Mouse (Mus musculus) ES-Bruce4 (cell line): ENCODE measurements at regions not wholly inside any gene's neighbourhood (a gene's known extent, or its start where the extent isn't known, plus 50 kb on each side); places are given as distances from the start of the nearest gene placed in this dataset.

Experiments used
- H3K27ac ChIP-seq: 2 replicates; pipeline ENCODE4 v1.5.1; 2012; ENCODE audit warnings: low read length, inconsistent platforms; ENCODE audit not compliant: insufficient read depth
- H3K27me3 ChIP-seq: 2 replicates; pipeline ENCODE4 v1.6.1; 2012; ENCODE audit warnings: mild to moderate bottlenecking, low read length, inconsistent platforms; ENCODE audit not compliant: control insufficient read depth, poor library complexity, insufficient read depth, severe bottlenecking
- H3K36me3 ChIP-seq: 2 replicates; pipeline ENCODE4 v1.6.1; 2012; ENCODE audit warnings: inconsistent platforms, mild to moderate bottlenecking, low read length, moderate library complexity; ENCODE audit not compliant: control insufficient read depth, poor library complexity, insufficient read depth, severe bottlenecking
- H3K4me1 ChIP-seq: one replicate; pipeline ENCODE4 v1.8.1; 2011; ENCODE audit warnings: low read length; ENCODE audit not compliant: control insufficient read depth, insufficient read depth
- H3K4me3 ChIP-seq: 2 replicates; pipeline ENCODE4 v1.5.1; 2011; ENCODE audit warnings: low read depth, mild to moderate bottlenecking, low read length
- H3K9ac ChIP-seq: 2 replicates; pipeline ENCODE4 v1.6.1; 2012; ENCODE audit warnings: low read depth, mild to moderate bottlenecking, inconsistent platforms; ENCODE audit not compliant: poor library complexity, severe bottlenecking
- H3K9me3 ChIP-seq: replicated peaks from 2 replicates; pipeline ENCODE4 v1.6.1; 2012; ENCODE audit warnings: mild to moderate bottlenecking, low read length, inconsistent platforms; ENCODE audit not compliant: control insufficient read depth, poor library complexity, insufficient read depth, severe bottlenecking
- CTCF ChIP-seq: IDR thresholded peaks from one replicate; pipeline ENCODE4 v1.8.1; 2011; ENCODE audit warnings: low read depth, low read length
- EP300 ChIP-seq: IDR thresholded peaks from 2 replicates; pipeline ENCODE4 v1.6.1; 2011; ENCODE audit warnings: low read depth, low read length; ENCODE audit not compliant: insufficient read depth
- POLR2A ChIP-seq: IDR thresholded peaks from one replicate; pipeline ENCODE4 v1.8.1; 2011; ENCODE audit warnings: low read length; ENCODE audit not compliant: insufficient read depth

- no peak for TF ChIP-seq POLR2A
- TF ChIP-seq CTCF, result no peak
- TF ChIP-seq EP300, result no peak
- Histone ChIP-seq H3K9ac (no peak overlapping the region), H3K27me3 (no peaks in the 10 kb centered on the region), H3K9me3 (peaks cover 2% of the 10 kb centered on the region; the same call in 1 of the 2 replicates), H3K36me3 (no peaks in the 10 kb centered on the region), H3K4me1 (no peaks in the 10 kb centered on the region), H3K4me3 (no peak overlapping the region), H3K27ac (no peak overlapping the region)
Observed at GRCm38 (mm10) chr15:72322127-72322526, 1512.2 kb upstream of the Gm6569 start.

GRCm38 (mm10) chr15:72323158-72323557, 1511.2 kb upstream of the Gm6569 start:
- Histone ChIP-seq H3K27ac (no peak overlapping the region), H3K4me1 (no peaks in the 10 kb centered on the region), H3K27me3 (no peaks in the 10 kb centered on the region), H3K4me3 (no peak overlapping the region), H3K36me3 (no peaks in the 10 kb centered on the region), H3K9ac (no peak overlapping the region), H3K9me3 (peaks cover 2% of the 10 kb centered on the region; the same call in 1 of the 2 replicates)
- TF ChIP-seq EP300 (no peak), CTCF (no peak), POLR2A (no peak)

GRCm38 (mm10) chr15:72331262-72331661, 1503.1 kb upstream of the Gm6569 start:
- TF ChIP-seq EP300 (no peak), CTCF (no peak), POLR2A (no peak)
- H3K4me1 ChIP-seq, result no peaks in the 10 kb centered on the region

GRCm38 (mm10) chr15:72334497-72334896, 1499.9 kb upstream of the Gm6569 start:
- Histone ChIP-seq H3K36me3 (no peaks in the 10 kb centered on the region), H3K9me3 (no peaks in the 10 kb centered on the region), H3K9ac (no peak overlapping the region), H3K27ac (no peak overlapping the region), H3K4me3 (no peak overlapping the region), H3K4me1 (no peaks in the 10 kb centered on the region), H3K27me3 (no peaks in the 10 kb centered on the region; the same call in 1 of the 2 replicates)
- TF ChIP-seq EP300, result no peak
- no peak for TF ChIP-seq CTCF
- TF ChIP-seq POLR2A, result no peak

More at GRCm38 (mm10) chr15:72331262-72331661, 1503.1 kb upstream of the Gm6569 start:
- Histone ChIP-seq H3K9ac (no peak overlapping the region), H3K27me3 (no peaks in the 10 kb centered on the region), H3K27ac (no peak overlapping the region), H3K36me3 (no peaks in the 10 kb centered on the region), H3K4me3 (no peak overlapping the region), H3K9me3 (no peaks in the 10 kb centered on the region)

GRCm38 (mm10) chr15:72339629-72340028, 1494.7 kb upstream of the Gm6569 start:
- no peaks in the 10 kb centered on the region for H3K9me3 ChIP-seq
- TF ChIP-seq POLR2A (no peak), EP300 (no peak)
- no peak overlapping the region for H3K9ac ChIP-seq
- no peak overlapping the region for H3K27ac ChIP-seq
- no peaks in the 10 kb centered on the region for H3K36me3 ChIP-seq
- H3K27me3 ChIP-seq, result no peaks in the 10 kb centered on the region; the same call in 1 of the 2 replicates
- H3K4me1 ChIP-seq, result no peaks in the 10 kb centered on the region
- H3K4me3 ChIP-seq, result no peak overlapping the region

- H3K4me3 ChIP-seq, result no peak overlapping the region
- H3K36me3 ChIP-seq, result no peaks in the 10 kb centered on the region
- TF ChIP-seq EP300 (no peak), CTCF (no peak), POLR2A (no peak)
- H3K9me3 ChIP-seq, result no peaks in the 10 kb centered on the region; the same call in 1 of the 2 replicates
- no peak overlapping the region for H3K27ac ChIP-seq
- H3K4me1 ChIP-seq, result no peaks in the 10 kb centered on the region
- no peak overlapping the region for H3K9ac ChIP-seq
- H3K27me3 ChIP-seq, result no peaks in the 10 kb centered on the region; the same call in 1 of the 2 replicates
Observed at GRCm38 (mm10) chr15:72341991-72342390, 1492.4 kb upstream of the Gm6569 start.
